Mouse (Mus musculus) urinary bladder, postnatal 14 days (tissue): ENCODE results near the gene Gpm6b.
A peak's percentile ranks its signal among the peaks of the same experiment; 100 is the strongest.

Experiments
- DNase-seq: peaks from one replicate; pipeline ENCODE4 v3.0.0; 2021; ENCODE audit warnings: low spot score

Gpm6b gene

GRCm38 (mm10) chrX:166358955-166359354 lies 120.2 kb downstream of the Gpm6b start:
- DNase-seq, result no peak

DNA sequence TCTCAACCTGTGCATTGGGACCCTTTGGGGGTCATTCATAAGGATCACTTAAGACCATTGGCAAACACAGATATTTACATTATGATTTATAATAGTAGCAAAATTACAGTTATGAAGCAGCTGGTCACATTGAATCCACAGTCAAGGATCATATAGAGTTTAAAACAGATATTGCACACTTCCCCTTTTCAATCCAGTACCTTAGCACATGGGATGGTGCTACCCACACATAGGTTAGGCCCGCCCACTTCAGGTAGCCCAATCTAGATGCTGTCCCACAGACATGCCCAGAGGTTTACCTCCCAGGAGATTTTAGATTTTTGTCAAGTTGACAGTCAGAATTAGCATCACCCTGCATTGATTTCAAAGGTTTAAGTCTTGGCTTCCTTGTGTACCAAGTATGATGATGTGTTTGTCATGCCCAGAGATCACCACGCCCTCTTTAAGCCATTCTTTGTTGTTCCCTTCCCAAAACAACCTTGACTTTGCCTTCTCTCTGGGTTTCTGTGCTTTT lies 121.3 kb downstream of the Gpm6b start:
- DNase-seq, result no peak

DNA sequence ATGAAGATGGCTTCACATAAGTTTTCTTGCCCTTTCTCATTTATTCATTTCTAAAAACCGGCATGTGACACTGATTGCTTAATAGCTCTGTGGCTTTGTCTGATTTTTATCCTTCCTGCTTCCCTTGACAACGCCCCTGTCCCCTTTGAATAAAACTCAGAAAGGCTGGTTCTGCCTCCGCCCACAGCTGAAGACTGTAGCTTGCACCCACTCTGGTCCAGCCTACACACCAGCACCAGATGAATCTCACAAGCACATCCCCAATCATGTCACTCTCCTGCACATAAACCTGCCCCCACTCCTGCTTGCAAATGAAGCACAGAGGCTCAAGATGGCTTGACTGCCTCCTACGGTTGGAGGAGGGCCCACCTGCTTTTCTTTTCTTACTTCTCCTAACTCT lies 121.7 kb downstream of the Gpm6b start:
- DNase-seq, result no peak

DNA sequence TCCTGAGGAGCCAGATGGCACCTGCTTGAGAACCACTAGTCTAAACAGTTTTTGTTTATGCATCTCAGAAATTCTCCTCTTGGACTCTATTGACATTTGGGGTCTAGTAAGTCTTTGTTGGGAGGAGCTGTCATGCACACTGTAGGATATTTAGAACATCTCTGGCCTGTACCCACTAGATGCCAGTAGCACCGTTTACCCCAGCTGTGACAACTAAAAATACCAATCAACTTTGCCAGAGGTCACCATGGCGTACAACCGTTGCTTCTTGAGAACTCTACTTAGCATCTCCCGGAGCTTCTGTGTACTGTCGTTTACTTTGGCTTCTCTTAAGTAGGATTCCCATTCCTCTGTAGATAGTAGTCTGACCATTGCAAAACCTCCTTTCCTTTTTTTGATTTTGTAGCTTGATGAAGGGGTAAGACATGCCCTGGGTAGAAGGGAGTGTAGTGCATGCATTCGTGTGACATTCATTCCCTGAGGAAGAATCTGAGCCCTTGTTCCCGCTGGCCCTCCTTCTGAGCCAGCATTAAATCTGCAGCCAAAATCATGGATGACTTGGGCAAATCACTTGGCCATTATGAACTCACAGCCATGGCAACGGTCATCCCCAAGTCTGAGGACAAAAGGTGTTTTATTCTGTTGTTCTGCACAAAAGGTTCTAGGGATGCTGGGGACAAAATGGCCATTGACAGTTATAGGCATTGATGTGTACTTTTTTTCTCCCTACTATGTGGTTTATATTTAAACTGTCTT lies 126.9 kb downstream of the Gpm6b start:
- no peak for DNase-seq

- no peak for DNase-seq
Measured at GRCm38 (mm10) chrX:166376681-166377328, 138.1 kb downstream of the Gpm6b start.

DNA sequence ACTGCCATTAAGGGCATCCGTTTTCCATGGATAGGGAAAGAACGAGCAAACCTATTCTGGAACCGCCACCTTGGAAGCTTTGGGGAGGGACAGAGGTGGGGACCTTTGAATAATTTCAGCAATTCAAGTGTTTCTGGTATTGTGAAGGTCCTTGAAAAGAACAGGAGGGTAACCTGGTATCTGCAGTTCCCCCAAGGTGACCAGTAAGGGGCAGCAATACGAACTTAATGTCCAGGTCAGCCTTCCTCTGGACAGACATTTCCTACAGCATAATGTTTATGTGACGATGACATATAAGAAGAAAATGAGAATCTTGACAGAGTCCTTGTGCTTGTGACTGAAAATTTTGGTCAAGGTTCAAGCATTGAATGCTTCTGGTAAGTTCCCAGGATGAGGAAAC lies 139.9 kb downstream of the Gpm6b start:
- no peak for DNase-seq

DNA sequence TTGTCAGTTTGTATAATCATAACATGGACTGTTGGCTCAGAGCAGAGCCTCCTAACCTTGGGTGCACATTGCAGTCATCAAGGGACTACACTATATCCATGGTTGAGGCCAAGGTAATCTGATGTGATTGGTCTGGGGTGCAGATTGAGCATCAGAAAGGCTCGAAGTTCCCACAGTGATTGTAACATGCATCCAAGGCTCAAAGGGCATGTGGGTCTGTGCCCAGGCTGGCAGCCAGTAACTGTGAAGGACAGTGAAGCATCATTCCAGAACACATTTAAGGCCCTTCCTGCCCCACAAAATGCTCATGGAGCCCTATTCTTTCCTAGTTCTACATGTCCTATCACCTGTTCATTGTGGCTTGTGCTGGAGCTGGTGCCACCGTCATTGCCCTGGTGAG lies 144.9 kb downstream of the Gpm6b start:
- DNase-seq, result no peak

GRCm38 (mm10) chrX:166384935-166385334 lies 146.2 kb downstream of the Gpm6b start:
- DNase-seq, result peak; percentile 8

DNA sequence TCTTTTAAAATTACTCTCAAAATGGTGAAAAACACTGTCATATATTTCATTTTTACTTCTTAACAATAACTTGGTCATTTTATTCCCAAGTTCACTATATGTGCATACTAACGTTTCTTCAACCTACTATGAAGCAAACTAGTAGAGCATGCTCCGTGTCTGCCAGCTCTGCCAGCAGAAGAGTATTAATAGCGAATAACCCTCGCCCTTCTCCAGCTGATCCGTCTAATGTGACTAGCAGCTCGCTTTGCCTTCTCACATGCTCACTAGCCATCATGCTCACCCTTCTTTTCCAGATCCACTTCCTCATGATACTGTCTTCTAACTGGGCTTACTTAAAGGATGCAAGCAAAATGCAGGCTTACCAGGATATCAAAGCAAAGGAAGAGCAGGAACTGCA lies 147.9 kb downstream of the Gpm6b start:
- no peak for DNase-seq

GRCm38 (mm10) chrX:166393753-166394152 lies 155.0 kb downstream of the Gpm6b start:
- DNase-seq, result no peak

- DNase-seq, result no peak
Measured at GRCm38 (mm10) chrX:166407865-166408264, 169.2 kb downstream of the Gpm6b start.

DNA sequence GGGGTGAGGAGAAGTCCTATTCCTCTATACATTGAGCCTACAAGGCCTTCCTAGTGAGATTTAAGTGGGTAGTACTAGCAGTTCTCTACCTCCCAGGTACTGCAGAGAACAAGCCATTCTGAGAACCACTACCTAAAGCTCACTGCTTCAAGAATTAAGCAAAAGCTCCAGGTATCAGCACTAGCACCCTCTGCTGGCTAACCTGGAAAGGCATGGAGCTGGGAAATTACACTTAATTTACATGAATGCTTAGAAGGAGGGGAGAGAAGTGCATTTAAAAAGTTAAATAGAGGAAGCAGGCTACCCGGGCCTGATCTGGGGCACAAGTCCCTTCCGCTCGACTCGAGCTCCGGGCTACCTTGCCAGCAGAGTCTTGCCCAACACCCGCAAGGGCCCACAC lies 177.5 kb downstream of the Gpm6b start:
- peak; percentile 8 for DNase-seq

DNA sequence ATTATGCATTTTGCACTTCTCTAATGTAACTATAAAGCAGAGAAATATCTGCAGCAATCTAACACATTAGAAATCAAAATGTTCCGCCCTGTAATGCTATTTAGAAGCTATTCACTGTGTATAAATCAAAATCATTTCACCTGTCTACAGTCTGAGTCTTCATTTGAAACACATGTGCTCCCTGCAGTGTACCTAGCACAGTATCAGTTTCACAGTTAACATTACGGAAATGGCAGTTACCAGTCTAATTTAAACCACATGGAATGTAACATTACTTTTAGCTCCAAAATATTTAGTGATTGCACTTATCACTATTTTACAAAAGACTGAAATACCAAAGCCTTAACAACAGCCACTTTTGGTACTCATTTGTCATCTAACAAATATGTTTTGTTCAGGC lies 196.1 kb downstream of the Gpm6b start:
- no peak for DNase-seq
